Mouse (Mus musculus): Measurements from ENCODE around the gene Nudt9. TPM values are rescaled to one million over a fixed set of nuclear protein-coding genes. Genes with fewer than 3 reads are reported as not detected.

Nudt9 gene
- total and polyA plus RNA-seq, 3 experiments, result 58.5 to 83.8 (median 65.3) TPM

- Histone ChIP-seq H3K4me3 (replicated peaks in 1 of 3; ENCODE audit: low read depth in 2 of 3, low read length in 2 of 3, poor library complexity in 1 of 3) (no peak overlapping the region), H3K4me1 (ENCODE audit: control insufficient read depth in 1 of 2, insufficient read depth in 2 of 2) (peaks cover 0 to 23% of the 10 kb centered on the region in 2 experiments; a peak in 2 of 4 replicates), H3K4me2 (ENCODE audit: insufficient read depth, low read depth, poor library complexity, severe bottlenecking) (no peak overlapping the region), H3K27me3 (replicated peaks) (no peaks in the 10 kb centered on the region), H3K27ac (ENCODE audit: insufficient read depth, low read depth) (no peak overlapping the region), H3K36me3 (replicated peaks in 1 of 2; ENCODE audit: control insufficient read depth in 1 of 2, insufficient read depth in 1 of 2, low read length in 1 of 2) (no peaks in the 10 kb centered on the region), H3K9ac (ENCODE audit: insufficient read depth, low read depth) (no peak overlapping the region), H3K9me3 (replicated peaks; ENCODE audit: low read length) (no peaks in the 10 kb centered on the region), H3K79me2 (replicated peaks; ENCODE audit: control insufficient read depth, extremely low read depth, insufficient read depth, poor library complexity, severe bottlenecking) (no peaks in the 10 kb centered on the region)
- DNase-seq (ENCODE audit: extremely low read depth), result peak; percentile 43
- TF ChIP-seq SIN3A (IDR thresholded peaks at IDR 0.05; ENCODE audit: low read length) (0 out of 2 replicates have a peak, but pooled peaks have one; percentile 27), NELFE (IDR thresholded peaks at IDR 0.05; ENCODE audit: low read depth, low read length) (0 out of 2 replicates have a peak, but pooled peaks have one; percentile 34), ZC3H11A (IDR thresholded peaks at IDR 0.05; ENCODE audit: low read depth, low read length) (peak; percentile 5; the same call in 1 of the 2 replicates), CTCF (conservative IDR thresholded peaks at IDR 0.05 in 1 of 2, IDR thresholded peaks at IDR 0.05 in 1 of 2; ENCODE audit: low read depth in 2 of 2, low read length in 2 of 2) (peak; percentile 70 to 81), MAZ (IDR thresholded peaks at IDR 0.05; ENCODE audit: low read depth, low read length) (no peak), ZNF384 (IDR thresholded peaks at IDR 0.05; ENCODE audit: low read depth, low read length) (peak; percentile 89), BHLHE40 (IDR thresholded peaks at IDR 0.05; ENCODE audit: low read depth, low read length) (peak; percentile 72), SMC3 (IDR thresholded peaks at IDR 0.05; ENCODE audit: low read depth, low read length) (peak; percentile 85), RAD21 (IDR thresholded peaks at IDR 0.05; ENCODE audit: low read depth, low read length) (peak; percentile 58), UBTF (IDR thresholded peaks at IDR 0.05; ENCODE audit: low read depth, low read length) (no peak)
- dilution Hi-C loops (cut with MboI; ENCODE audit: extremely low pct_ligation_motif_present, extremely low pct_unique_long_range_greater_than_20kb, low sequenced_read_pairs) (no loop called here), in situ Hi-C loops (cut with MboI; ENCODE audit: low pct_ligation_motif_present, low pct_unique_long_range_greater_than_20kb, low sequenced_read_pairs) (no loop called here)
Observed at GRCm38 (mm10) chr5:104074388-104074787, 28.3 kb downstream of the Nudt9 start.

- Histone ChIP-seq H3K27ac (ENCODE audit: insufficient read depth, low read depth) (no peak overlapping the region), H3K36me3 (replicated peaks in 1 of 2; ENCODE audit: control insufficient read depth in 1 of 2, insufficient read depth in 1 of 2, low read length in 1 of 2) (no peaks in the 10 kb centered on the region), H3K27me3 (replicated peaks) (no peaks in the 10 kb centered on the region), H3K9me3 (replicated peaks; ENCODE audit: low read length) (no peaks in the 10 kb centered on the region), H3K4me2 (ENCODE audit: insufficient read depth, low read depth, poor library complexity, severe bottlenecking) (no peak overlapping the region), H3K4me1 (ENCODE audit: control insufficient read depth in 1 of 2, insufficient read depth in 2 of 2) (peaks cover 0 to 12% of the 10 kb centered on the region in 2 experiments; a peak in 2 of 4 replicates), H3K79me2 (replicated peaks; ENCODE audit: control insufficient read depth, extremely low read depth, insufficient read depth, poor library complexity, severe bottlenecking) (no peaks in the 10 kb centered on the region), H3K9ac (ENCODE audit: insufficient read depth, low read depth) (no peak overlapping the region), H3K4me3 (replicated peaks in 1 of 3; ENCODE audit: low read depth in 2 of 3, low read length in 2 of 3, poor library complexity in 1 of 3) (no peak overlapping the region)
- no peak for DNase-seq (ENCODE audit: extremely low read depth)
- TF ChIP-seq ZNF384 (IDR thresholded peaks at IDR 0.05; ENCODE audit: low read depth, low read length) (no peak), ELF1 (IDR thresholded peaks at IDR 0.05; ENCODE audit: low read depth, low read length) (no peak), PAX5 (IDR thresholded peaks at IDR 0.05; ENCODE audit: low read length) (no peak), ZMIZ1 (IDR thresholded peaks at IDR 0.05; ENCODE audit: low read depth, low read length) (no peak), KAT2A (IDR thresholded peaks at IDR 0.05; ENCODE audit: insufficient replicate concordance, low read length) (no peak), MEF2A (IDR thresholded peaks at IDR 0.05; ENCODE audit: borderline replicate concordance, low read depth, low read length) (no peak), MXI1 (IDR thresholded peaks at IDR 0.05; ENCODE audit: low read depth, low read length) (no peak), MYC (IDR thresholded peaks at IDR 0.05; ENCODE audit: low read depth, low read length) (no peak), ZC3H11A (IDR thresholded peaks at IDR 0.05; ENCODE audit: low read depth, low read length) (no peak), ETS1 (conservative IDR thresholded peaks at IDR 0.05; ENCODE audit: low read depth, low read length) (no peak), CHD2 (IDR thresholded peaks at IDR 0.05; ENCODE audit: low read length) (no peak), BHLHE40 (IDR thresholded peaks at IDR 0.05; ENCODE audit: low read depth, low read length) (no peak), MAX (IDR thresholded peaks at IDR 0.05; ENCODE audit: low read length) (no peak), UBTF (IDR thresholded peaks at IDR 0.05; ENCODE audit: low read depth, low read length) (no peak), E2F4 (IDR thresholded peaks at IDR 0.05; ENCODE audit: insufficient replicate concordance, low read depth, low read length) (no peak), NRF1 (IDR thresholded peaks at IDR 0.05; ENCODE audit: low read depth, low read length) (no peak)
- dilution Hi-C loops (cut with MboI; ENCODE audit: extremely low pct_ligation_motif_present, extremely low pct_unique_long_range_greater_than_20kb, low sequenced_read_pairs) (no loop called here), in situ Hi-C loops (cut with MboI; ENCODE audit: low pct_ligation_motif_present, low pct_unique_long_range_greater_than_20kb, low sequenced_read_pairs) (no loop called here)
Observed at GRCm38 (mm10) chr5:104076361-104076760, 30.3 kb downstream of the Nudt9 start.
